Mouse (Mus musculus): ENCODE data around the gene Teddm1b. TPM values are rescaled to one million over a fixed set of nuclear protein-coding genes. Genes with fewer than 3 reads are reported as not detected.
"Not testable (repeated sequence)": the region's sequence is repeated elsewhere in the genome, so short reads cannot be mapped to it uniquely, and the experiment has no call there.

Teddm1b gene
- polyA plus RNA-seq, 1 experiment from 2014 or later: 0.55 TPM

GRCm38 (mm10) chr1:153880391-153880790 lies 6.2 kb downstream of the Teddm1b start:
- not testable (repeated sequence) for H3K4me2 ChIP-seq (ENCODE audit: low read length); H3K27ac ChIP-seq (ENCODE audit: low read depth, low read length); ATAC-seq; H3K4me1 ChIP-seq (ENCODE audit: control insufficient read depth, insufficient read depth, low read length); H3K4me3 ChIP-seq (ENCODE audit: low read depth, low read length); H3K27me3 ChIP-seq (replicated peaks; ENCODE audit: control insufficient read depth, insufficient read depth, low read length); H3K9ac ChIP-seq (ENCODE audit: low read length); DNase-seq (ENCODE audit: low spot score); H3K9me3 ChIP-seq (replicated peaks; ENCODE audit: control insufficient read depth, low read length); H3K36me3 ChIP-seq (ENCODE audit: control insufficient read depth, insufficient read depth, low read length)
- 96% methylated on average over 17 of the region's 17 CpGs for WGBS

DNA sequence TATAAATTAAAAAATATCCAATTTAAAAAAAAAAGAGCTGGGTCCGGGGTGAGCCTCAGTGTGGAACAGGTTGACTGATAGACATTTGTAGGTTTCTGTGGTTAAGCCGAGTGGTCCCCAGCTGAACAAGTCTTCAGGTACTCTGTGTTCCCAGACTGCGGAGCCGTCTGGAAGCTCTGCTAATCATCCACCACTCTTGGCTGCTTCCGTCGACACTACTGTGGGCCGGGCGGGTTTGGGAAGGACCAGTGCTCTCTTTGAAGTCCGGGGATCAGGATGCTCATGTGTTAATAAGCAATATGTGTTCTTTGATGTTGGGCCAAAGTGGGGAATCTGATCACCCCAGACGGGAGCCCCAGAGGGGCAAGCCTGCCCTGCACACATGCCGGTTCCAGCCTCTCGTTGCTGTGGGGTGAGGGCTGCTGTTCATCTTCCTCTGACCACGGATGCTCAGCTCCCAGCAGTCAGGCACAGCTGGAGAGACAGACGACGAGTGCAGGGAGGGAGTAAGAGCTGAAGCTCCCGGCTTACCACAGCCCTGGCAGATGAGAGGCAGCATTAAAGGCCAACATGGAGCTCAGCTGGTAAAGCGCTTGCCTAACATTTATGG lies 12.0 kb downstream of the Teddm1b start:
- Histone ChIP-seq H3K4me2 (ENCODE audit: low read length) (no peak overlapping the region), H3K36me3 (ENCODE audit: control insufficient read depth, insufficient read depth, low read length) (no peaks in the 10 kb centered on the region), H3K4me1 (ENCODE audit: control insufficient read depth, insufficient read depth, low read length) (no peaks in the 10 kb centered on the region), H3K4me3 (ENCODE audit: low read depth, low read length) (no peak overlapping the region), H3K9ac (ENCODE audit: low read length) (no peak overlapping the region), H3K27ac (ENCODE audit: low read depth, low read length) (no peak overlapping the region), H3K27me3 (replicated peaks; ENCODE audit: control insufficient read depth, insufficient read depth, low read length) (no peaks in the 10 kb centered on the region), H3K9me3 (replicated peaks; ENCODE audit: control insufficient read depth, low read length) (no peaks in the 10 kb centered on the region)
- DNase-seq (ENCODE audit: low spot score) (peak; percentile 27), ATAC-seq (peak; percentile 20; the same call in 1 of the 2 replicates)
- WGBS: 41% methylated on average over 17 of the region's 17 CpGs

GRCm38 (mm10) chr1:153890121-153890520 lies 16.0 kb downstream of the Teddm1b start:
- no peaks in the 10 kb centered on the region for H3K27me3 ChIP-seq (replicated peaks; ENCODE audit: control insufficient read depth, insufficient read depth, low read length)

DNA sequence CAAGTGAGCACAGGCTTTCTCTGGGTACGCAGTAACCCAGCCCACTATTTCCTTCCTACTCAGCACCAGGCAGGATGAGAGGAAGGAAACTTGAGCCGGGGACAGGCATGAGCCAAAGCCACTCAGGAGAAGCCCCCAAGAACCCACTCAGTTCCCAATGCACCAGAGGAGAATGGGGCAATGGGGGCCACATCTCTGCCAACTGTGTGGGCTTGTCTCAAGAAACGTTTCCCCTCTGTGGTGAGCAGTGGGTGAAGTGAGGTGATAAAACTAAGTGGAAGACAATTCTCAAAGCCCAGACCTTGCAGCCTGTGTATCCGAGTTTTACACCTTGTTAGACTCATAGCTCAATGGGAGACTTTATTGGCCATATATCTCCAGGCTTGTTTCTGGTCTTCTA lies 17.3 kb downstream of the Teddm1b start, which contains the start of gene Teddm1a:
Teddm1a (plus strand) TSS at position 301 of the 400 bp plus-strand sequence.
- H3K4me2 ChIP-seq (ENCODE audit: low read length): no peak within 1 kb of the TSS
- H3K9me3 ChIP-seq (replicated peaks; ENCODE audit: control insufficient read depth, low read length): no peaks in the 10 kb centered on the region
- 71% methylated on average over 4 of the region's 4 CpGs for WGBS
- H3K4me3 ChIP-seq (ENCODE audit: low read depth, low read length): no peak within 1 kb of the TSS
- ATAC-seq (no peak), DNase-seq (ENCODE audit: low spot score) (no peak)
- no peaks in the 10 kb centered on the region for H3K4me1 ChIP-seq (ENCODE audit: control insufficient read depth, insufficient read depth, low read length)
- H3K27me3 ChIP-seq (replicated peaks; ENCODE audit: control insufficient read depth, insufficient read depth, low read length): no peaks in the 10 kb centered on the region
- H3K36me3 ChIP-seq (ENCODE audit: control insufficient read depth, insufficient read depth, low read length): no peaks in the 10 kb centered on the region
- H3K9ac ChIP-seq (ENCODE audit: low read length): no peak within 1 kb of the TSS
- no peak within 1 kb of the TSS for H3K27ac ChIP-seq (ENCODE audit: low read depth, low read length)

More at GRCm38 (mm10) chr1:153890121-153890520, 16.0 kb downstream of the Teddm1b start:
- Histone ChIP-seq H3K4me2 (ENCODE audit: low read length) (no peak overlapping the region), H3K4me3 (ENCODE audit: low read depth, low read length) (no peak overlapping the region), H3K9ac (ENCODE audit: low read length) (no peak overlapping the region), H3K4me1 (ENCODE audit: control insufficient read depth, insufficient read depth, low read length) (no peaks in the 10 kb centered on the region), H3K9me3 (replicated peaks; ENCODE audit: control insufficient read depth, low read length) (no peaks in the 10 kb centered on the region), H3K36me3 (ENCODE audit: control insufficient read depth, insufficient read depth, low read length) (no peaks in the 10 kb centered on the region), H3K27ac (ENCODE audit: low read depth, low read length) (no peak overlapping the region)
- DNase-seq (ENCODE audit: low spot score) (no peak), ATAC-seq (no peak)
- 96% methylated on average over 10 of the region's 10 CpGs for WGBS

- H3K4me3 ChIP-seq (ENCODE audit: low read depth, low read length): no peak overlapping the region
Observed at GRCm38 (mm10) chr1:153893746-153894145, 19.6 kb downstream of the Teddm1b start.

GRCm38 (mm10) chr1:153894201-153894893 lies 20.2 kb downstream of the Teddm1b start:
- H3K9ac ChIP-seq (ENCODE audit: low read length): no peak overlapping the region
- H3K4me3 ChIP-seq (ENCODE audit: low read depth, low read length): no peak overlapping the region
- no peak for ATAC-seq
- DNase-seq (ENCODE audit: low spot score): peak; percentile 43
- H3K4me2 ChIP-seq (ENCODE audit: low read length): no peak overlapping the region
- H3K27ac ChIP-seq (ENCODE audit: low read depth, low read length): no peak overlapping the region
- H3K9me3 ChIP-seq (replicated peaks; ENCODE audit: control insufficient read depth, low read length): no peaks in the 10 kb centered on the region
- H3K27me3 ChIP-seq (replicated peaks; ENCODE audit: control insufficient read depth, insufficient read depth, low read length): no peaks in the 10 kb centered on the region
- H3K4me1 ChIP-seq (ENCODE audit: control insufficient read depth, insufficient read depth, low read length): no peaks in the 10 kb centered on the region
- no peaks in the 10 kb centered on the region for H3K36me3 ChIP-seq (ENCODE audit: control insufficient read depth, insufficient read depth, low read length)
- WGBS: 60% methylated on average over 8 of the region's 8 CpGs

More at GRCm38 (mm10) chr1:153893746-153894145, 19.6 kb downstream of the Teddm1b start:
- H3K9ac ChIP-seq (ENCODE audit: low read length): no peak overlapping the region
- ATAC-seq: no peak
- WGBS: 69% methylated on average over 2 of the region's 2 CpGs
- no peak for DNase-seq (ENCODE audit: low spot score)
- H3K9me3 ChIP-seq (replicated peaks; ENCODE audit: control insufficient read depth, low read length): no peaks in the 10 kb centered on the region
- H3K27ac ChIP-seq (ENCODE audit: low read depth, low read length): no peak overlapping the region
- H3K4me2 ChIP-seq (ENCODE audit: low read length): no peak overlapping the region
- no peaks in the 10 kb centered on the region for H3K4me1 ChIP-seq (ENCODE audit: control insufficient read depth, insufficient read depth, low read length)
- no peaks in the 10 kb centered on the region for H3K27me3 ChIP-seq (replicated peaks; ENCODE audit: control insufficient read depth, insufficient read depth, low read length)
- no peaks in the 10 kb centered on the region for H3K36me3 ChIP-seq (ENCODE audit: control insufficient read depth, insufficient read depth, low read length)

- H3K4me1 ChIP-seq (ENCODE audit: control insufficient read depth, insufficient read depth, low read length): no peaks in the 10 kb centered on the region
- ATAC-seq (peak; percentile 6; the same call in 1 of the 2 replicates), DNase-seq (ENCODE audit: low spot score) (peak; percentile 90)
- H3K9ac ChIP-seq (ENCODE audit: low read length): no peak overlapping the region
- H3K4me2 ChIP-seq (ENCODE audit: low read length): no peak overlapping the region
- no peak overlapping the region for H3K4me3 ChIP-seq (ENCODE audit: low read depth, low read length)
- H3K27me3 ChIP-seq (replicated peaks; ENCODE audit: control insufficient read depth, insufficient read depth, low read length): no peaks in the 10 kb centered on the region
- H3K36me3 ChIP-seq (ENCODE audit: control insufficient read depth, insufficient read depth, low read length): no peaks in the 10 kb centered on the region
- no peak overlapping the region for H3K27ac ChIP-seq (ENCODE audit: low read depth, low read length)
- no peaks in the 10 kb centered on the region for H3K9me3 ChIP-seq (replicated peaks; ENCODE audit: control insufficient read depth, low read length)
- WGBS: 35% methylated on average over 5 of the region's 5 CpGs
Observed at GRCm38 (mm10) chr1:153894979-153895378, 20.8 kb downstream of the Teddm1b start.

- ATAC-seq (no peak), DNase-seq (ENCODE audit: low spot score) (no peak)
- Histone ChIP-seq H3K9ac (ENCODE audit: low read length) (no peak overlapping the region), H3K27me3 (replicated peaks; ENCODE audit: control insufficient read depth, insufficient read depth, low read length) (no peaks in the 10 kb centered on the region), H3K4me1 (ENCODE audit: control insufficient read depth, insufficient read depth, low read length) (peaks cover 8% of the 10 kb centered on the region; the same call in 1 of the 2 replicates), H3K36me3 (ENCODE audit: control insufficient read depth, insufficient read depth, low read length) (no peaks in the 10 kb centered on the region), H3K4me2 (ENCODE audit: low read length) (no peak overlapping the region), H3K9me3 (replicated peaks; ENCODE audit: control insufficient read depth, low read length) (no peaks in the 10 kb centered on the region), H3K4me3 (ENCODE audit: low read depth, low read length) (no peak overlapping the region), H3K27ac (ENCODE audit: low read depth, low read length) (no peak overlapping the region)
- WGBS: 88% methylated on average over 8 of the region's 8 CpGs
Observed at GRCm38 (mm10) chr1:153897196-153897595, 23.1 kb downstream of the Teddm1b start.

Data from forebrain, embryonic 14.5 days (tissue).